Mouse (Mus musculus) left cerebral cortex, postnatal 14 days (tissue): ENCODE results near the gene Neurod2. TPM values are rescaled to one million over a fixed set of nuclear protein-coding genes. Genes with fewer than 3 reads are reported as not detected.
A peak's percentile ranks its signal among the peaks of the same experiment; 100 is the strongest.

Experiments
- DNase-seq, 2 experiments: peaks; one replicate each; pipeline ENCODE4 v3.0.0; 2021 to 2022; ENCODE audit warnings: low spot score in 2 of 2, mixed read lengths in 1 of 2
- intact Hi-C: fragments of 180-260 bp; cut with DNase I; formaldehyde crosslinking; loops from one replicate; pipeline ENCODE4 v1.15.1; 2025
- total RNA-seq, 2 experiments: library from RNA; stranded (reverse); gene quantifications; 2 replicates each; pipeline ENCODE4 v1.2.3; 2021

Neurod2 gene
- total RNA-seq, 2 experiments from 2014 or later: 65.9 to 67.1 TPM

DNA sequence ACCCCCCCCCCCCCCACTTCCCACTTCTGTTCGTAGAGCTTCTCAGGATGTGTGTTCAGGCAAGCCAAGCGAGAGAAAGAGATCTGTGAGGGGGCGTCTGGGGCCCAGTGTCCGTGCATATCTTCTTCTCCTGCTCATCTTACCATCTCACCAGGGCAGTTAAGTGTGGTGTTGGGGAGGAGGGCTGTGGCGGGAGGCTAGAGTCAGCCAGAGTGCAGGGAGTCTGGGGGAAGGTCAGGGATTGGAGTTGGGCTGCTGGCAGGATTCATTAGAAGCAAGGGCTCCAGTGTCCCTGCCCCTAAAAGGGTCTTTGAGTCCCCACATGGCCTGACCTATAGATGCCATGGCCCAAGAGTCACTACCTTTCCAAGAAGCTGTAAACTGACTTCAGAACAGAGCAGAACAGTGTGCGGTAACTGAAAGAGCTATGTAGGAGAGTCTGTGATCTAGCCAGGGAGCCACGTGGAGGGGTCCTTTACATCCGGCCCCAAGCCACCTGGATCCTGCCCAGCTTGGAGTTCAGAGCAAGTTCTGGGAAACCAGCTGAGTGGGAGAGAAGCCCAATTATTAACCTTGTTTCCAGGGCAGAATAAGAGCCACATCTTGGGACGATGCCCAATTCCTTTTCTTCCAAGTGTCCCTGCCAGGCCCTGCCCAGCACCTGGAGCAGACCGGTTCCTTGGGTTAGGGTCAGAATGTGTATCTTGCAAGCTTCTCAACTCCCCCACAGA is 6.1 kb downstream of the Neurod2 start:
- DNase-seq: peak in 1 of 2 experiments; percentile 7
- intact Hi-C loops: no loop called here

DNA sequence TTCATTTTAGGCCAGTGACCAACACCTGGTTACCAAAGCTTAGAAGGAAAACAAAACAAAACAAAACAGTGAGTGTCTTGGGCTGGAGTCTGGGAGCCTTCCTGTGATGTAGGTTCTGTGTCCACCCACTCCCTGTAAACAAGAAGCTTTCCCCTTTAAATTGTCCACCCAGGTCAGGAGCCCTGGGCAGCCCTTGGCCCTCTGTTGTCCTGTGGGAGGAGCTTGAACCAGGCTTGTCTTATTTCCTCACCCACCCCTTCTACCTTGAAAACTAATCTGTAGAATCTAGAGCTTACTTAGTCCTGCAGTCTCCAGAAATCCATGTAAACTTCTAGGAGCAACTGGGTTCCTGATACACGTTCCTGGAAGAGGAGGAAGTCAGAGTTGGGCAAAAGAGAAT is 7.3 kb downstream of the Neurod2 start:
- intact Hi-C loops: no loop called here
- DNase-seq: no peak

DNA sequence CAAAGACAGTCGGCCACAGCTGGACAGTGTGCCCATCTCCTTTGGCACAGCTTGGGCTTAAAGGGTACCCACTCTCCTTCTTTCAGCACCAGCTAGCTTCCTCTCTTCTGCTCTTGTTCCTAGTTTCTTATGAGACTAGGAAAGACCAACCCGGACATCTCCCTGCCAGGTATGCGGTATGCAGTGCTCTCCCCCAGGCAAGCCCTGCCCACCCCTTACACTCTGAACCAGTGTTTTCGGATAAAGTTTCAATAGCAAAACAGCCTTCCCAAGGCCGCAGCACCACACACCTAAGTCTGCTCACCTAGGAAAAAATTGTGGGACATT is 7.8 kb downstream of the Neurod2 start:
- no peak for DNase-seq
- intact Hi-C loops: no loop called here

DNA sequence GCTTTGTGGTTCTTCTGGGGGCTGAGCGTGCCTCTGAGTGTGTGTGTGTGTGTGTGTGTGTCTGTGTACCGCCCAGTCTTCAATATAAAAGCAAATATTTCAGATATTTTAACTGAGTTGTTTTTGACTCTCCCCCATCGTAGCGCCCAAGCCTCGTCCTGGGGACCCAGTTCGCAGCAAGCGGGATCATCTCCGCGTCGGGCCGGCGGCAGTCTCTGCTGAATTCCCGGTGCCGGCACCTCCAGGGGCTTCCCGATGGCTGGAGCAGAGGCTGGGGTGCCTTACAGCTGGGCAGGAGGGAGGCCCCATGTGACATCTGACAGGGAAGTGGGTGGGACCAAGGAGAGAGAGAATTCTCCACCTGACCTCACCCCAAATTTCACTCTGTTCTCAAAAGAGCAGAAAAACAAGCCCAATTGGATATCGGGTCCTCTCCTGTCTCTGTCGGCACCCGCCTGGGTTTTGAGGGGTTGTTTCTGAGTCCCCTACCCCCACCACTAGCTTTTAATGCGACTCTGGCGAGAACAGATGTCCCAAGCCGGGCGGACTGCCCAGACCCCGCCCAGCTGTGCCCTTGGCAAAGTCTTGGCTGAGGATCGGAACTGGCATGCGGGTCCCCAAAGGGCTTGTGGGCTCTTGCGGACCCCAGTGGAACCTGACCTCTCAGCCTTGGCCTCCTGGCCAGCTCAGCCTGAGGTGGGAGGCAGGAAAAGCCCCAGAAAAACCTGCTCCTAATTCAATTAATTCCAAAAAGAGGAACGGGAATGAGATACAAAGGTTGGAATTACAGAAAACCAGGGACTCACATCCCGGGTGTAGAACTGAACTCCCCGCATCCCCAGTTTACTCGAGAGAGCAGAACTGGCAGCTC is 8.4 kb downstream of the Neurod2 start:
- intact Hi-C loops: no loop called here
- no peak for DNase-seq

DNA sequence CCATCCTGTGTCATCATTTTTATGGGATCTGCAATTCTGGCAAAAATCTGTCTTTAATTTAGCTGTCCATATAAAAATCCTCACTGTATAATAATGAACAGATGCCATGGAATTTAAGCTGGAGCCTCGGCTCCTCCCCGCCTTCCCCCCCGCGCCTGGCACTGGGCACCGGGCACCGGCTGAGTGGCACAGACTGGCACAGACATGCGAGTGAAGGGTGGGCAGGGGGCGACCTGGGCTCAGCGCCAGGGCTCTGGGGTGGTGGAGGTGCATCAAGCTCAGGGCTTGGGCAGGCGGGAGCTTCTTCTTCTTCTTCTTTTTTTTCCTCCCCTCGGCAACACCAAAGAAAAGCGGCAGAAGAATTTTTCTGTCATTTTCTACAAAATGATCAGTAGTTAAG is 9.1 kb downstream of the Neurod2 start:
- intact Hi-C loops: no loop called here
- DNase-seq: peak in 1 of 2 experiments; percentile 14

DNA sequence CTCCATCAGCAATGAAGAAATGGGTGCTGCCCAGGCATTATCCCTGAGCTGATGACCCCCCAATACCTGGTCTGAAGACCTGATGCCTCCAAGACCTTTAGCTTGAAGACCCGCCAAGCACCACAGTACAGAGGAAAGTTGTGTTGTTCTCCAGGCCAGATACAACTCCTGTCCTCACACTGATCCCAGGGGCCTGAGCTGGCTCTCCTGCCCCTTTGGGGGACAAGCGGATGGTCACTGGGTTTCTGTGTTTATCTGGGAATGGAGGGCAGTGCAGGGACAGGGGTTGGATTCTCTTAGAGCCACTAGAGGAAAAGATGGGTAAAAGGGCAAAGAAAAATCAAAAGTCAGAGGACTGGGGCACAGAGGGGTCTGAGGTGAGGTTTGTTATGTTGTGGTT is 9.5 kb downstream of the Neurod2 start:
- intact Hi-C loops: no loop called here
- DNase-seq: no peak

DNA sequence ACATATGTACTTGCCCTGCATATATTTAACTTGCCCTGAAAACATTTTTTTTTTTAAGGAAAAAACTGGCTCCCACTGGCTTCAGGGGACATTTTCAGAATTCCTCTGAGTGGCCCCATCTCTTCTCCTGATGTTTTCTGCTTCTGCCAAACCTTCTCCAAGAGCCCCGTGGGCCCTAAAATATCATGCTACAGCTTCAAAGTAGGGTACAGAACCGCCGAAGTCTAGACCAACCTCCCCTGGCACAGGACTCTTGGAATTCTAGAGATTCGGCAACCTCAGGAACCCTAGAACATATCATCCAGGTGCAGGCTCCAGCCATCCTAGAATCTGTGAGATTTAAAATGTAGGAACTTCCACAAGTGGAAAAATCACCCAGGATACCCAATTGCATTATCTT is 9.9 kb downstream of the Neurod2 start:
- intact Hi-C loops: no loop called here

DNA sequence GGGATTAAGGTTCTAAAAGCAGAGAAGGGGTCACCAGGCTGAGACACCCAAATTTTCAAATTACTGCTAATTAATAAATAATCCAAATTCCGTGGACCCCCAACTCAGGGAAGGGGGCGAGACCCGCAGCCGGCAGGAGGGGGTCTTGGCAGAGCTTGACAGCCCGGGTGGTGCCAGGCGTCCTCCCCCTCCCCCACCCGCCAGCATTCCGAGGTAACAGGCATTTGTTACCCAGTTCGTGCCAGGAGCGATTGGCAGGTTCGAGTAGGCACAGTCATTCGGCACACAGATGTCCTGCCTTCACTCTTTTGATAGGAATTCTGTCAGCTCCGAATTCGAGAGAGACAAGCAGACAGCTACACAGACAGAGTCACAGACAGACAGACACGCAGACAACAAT is 10.3 kb downstream of the Neurod2 start:
- intact Hi-C loops: no loop called here
- DNase-seq: peak in 1 of 2 experiments; percentile 18

More for the DNA sequence above, 9.9 kb downstream of the Neurod2 start:
- no peak for DNase-seq

DNA sequence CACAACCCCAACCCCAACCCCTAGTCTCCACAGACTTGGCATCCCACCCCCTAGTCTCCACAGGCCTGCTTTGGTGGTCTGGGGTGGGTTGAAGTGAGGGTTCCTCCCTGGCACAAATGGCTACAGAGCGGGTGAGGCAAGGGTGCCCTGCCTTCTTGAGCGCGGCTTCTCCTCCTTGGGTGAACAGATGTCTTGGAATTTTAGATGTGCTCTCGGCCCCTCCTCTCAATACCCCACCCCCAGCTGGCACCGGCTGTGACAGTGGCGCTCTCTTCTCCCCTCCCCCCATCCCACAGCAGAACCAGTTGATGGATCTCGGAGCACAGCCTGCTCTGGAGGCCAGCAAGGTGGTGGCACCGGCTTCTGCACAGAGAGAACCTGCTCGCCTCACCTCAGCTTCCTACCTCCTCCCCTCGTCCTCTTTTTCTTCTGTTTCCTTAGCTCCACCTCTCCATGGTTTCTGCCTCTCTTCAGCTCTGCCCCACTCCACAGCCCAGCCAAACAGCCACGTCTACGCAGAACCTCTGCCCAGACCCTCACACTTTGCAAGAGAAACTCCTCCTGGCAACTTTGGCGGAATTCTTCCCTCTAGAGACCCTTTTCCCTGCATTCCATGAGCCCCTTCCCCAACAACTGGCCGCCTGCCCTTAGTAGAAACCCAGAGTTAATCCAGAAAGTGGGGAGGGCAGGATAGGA is 10.9 kb downstream of the Neurod2 start:
- intact Hi-C loops: no loop called here
- DNase-seq: peak in 1 of 2 experiments; percentile 6

DNA sequence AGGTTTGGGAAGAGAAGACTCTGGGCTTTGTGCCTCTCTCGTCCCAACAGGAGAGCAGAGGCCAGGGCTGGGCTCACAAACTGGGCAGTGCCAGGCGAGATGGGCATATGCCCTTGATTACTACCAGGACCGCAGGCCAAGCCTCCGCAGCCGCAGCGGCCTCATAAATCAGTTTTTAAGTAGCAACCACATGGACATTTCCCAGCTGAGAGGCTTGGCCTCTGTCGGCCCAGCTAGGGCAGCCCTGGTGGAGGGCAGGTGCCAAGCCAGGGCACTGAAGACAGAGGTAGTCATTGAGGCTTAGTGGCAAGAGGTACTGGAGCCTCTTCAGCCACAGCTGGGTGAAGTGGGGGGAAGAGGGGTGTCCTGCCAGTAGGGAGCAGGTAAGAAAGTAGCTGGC is 12.0 kb downstream of the Neurod2 start:
- intact Hi-C loops: no loop called here
- no peak for DNase-seq

DNA sequence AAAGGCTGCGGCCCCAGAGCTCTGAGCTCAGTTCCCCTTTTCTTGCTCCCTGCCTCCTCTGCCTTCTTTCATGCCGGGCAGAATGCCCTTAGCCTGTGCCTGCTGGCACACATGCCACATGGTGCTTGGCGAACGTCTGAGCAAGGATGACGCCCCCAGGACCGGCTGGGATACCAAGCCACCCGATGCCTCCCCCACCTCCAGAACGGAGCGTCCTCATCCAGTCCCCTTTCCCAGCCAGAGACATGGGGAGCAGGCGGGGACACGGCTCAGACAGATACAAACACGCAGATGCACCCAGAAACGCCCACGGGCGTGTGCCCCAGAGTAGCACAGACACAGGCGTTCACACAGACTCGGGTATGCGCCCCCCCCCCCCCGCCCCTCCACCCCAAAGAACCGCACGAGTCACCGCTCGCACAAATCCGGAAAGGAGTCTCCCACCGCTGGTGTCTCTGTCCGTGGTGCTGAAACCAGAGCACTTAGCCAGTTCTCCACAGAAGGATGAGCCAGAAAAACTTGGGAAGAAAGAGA is 15.6 kb downstream of the Neurod2 start:
- intact Hi-C loops: no loop called here
- DNase-seq: peak; percentile 45 to 83

DNA sequence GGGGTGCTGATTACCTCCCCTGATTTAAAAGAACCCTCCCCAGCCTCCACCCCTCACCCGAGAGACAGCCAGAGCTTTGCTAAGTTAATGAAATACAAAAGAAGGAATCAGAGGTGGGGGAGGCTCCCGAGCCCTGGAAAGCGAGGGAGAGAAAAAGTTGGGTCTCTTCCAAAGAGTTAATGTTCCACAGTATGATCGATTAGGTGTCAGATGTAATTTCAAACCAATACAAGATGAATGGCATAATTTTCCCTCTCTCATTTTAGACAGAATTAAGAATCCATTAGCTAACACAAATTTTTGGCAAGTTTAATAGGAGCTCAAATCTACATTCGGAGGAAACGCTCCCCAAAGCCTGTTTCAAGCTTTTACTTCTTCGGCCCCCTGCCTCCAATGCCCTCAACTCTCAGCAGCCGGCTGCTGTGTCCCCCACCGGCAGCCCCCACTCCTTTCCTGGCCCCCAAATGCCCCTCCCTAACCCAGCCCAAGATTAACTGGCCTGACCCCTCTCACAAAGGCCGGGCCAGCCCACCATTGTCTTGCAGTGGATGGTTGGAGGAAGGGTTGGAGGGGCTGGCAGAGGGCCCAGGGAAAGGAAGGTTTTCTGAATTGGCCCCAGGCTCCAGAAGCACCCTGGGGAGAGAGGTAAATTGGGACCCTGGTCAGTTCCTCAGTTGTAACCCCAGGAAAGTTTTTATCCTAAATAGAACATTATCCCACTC is 30.8 kb downstream of the Neurod2 start:
- no peak for DNase-seq

DNA sequence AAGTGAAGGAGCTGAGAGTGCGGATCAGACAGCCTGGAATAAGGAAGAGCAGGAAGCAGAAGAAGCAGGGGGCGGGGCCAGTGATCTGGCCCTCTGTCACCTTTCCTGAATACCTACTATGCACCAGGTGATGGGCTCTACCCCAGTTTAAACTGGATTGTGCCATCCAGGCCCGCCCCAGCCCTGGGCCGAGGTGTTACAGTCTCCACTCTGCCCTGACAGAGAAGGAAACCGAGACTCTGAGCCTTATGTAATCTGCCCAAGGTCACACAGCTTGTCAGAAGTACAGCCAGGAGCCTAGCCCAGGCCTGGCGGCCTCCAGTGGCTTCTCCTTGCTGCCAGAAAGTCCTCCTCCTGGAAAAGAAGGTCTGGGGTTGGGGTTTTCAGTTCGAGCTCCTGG is 31.7 kb downstream of the Neurod2 start:
- intact Hi-C loops: loop anchor here (2.0 kb wide), 1 partner anchor 33 kb away; no protein-coding TSS in a partner anchor
- no peak for DNase-seq

More for the DNA sequence above, 30.8 kb downstream of the Neurod2 start:
- intact Hi-C loops: no loop called here

DNA sequence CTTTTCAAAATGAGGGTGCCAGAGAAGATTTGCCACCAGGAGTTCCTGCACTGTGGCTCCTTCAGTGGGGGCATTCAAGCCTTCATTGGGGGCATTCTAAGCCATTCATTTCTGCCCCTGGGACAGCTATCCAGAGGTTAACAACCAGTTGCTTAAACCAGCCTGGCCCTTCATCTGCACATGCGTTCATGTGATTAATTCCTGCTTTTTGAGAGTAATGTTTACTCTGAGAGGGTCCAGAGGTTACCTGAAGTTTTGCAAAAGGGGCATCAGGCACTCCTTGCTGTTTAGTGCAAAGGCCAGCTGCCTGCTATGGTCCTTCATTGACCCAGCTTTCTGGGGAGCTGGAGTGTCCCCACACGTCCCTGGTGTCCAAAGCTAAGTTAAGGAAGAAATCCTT is 32.5 kb downstream of the Neurod2 start:
- intact Hi-C loops: loop anchor here (1.0 to 2.0 kb wide), 2 partner anchors 32 to 38 kb away; no protein-coding TSS in a partner anchor
- DNase-seq: no peak

DNA sequence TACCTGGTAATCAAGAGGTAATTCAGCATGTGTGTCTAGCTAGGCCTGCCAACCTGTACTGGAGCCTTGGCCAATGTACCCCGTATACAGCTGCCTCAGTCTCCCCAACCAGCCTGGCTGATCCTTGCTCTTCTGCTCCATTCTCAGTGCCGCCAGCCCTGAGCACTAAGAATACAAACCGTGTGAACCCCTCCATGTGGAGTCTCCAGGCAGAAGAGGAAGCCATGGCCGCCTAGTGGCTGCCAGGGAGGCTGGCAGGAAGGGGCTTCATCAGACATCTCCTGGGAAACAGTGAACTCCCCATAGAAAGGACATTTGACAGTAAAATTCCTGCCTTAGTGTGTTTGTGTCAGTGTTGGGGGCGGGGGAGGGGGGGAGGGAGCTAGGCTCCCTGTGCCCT is 33.2 kb downstream of the Neurod2 start:
- intact Hi-C loops: loop anchor here (1.0 to 2.0 kb wide), 2 partner anchors 31 to 39 kb away; no protein-coding TSS in a partner anchor

DNA sequence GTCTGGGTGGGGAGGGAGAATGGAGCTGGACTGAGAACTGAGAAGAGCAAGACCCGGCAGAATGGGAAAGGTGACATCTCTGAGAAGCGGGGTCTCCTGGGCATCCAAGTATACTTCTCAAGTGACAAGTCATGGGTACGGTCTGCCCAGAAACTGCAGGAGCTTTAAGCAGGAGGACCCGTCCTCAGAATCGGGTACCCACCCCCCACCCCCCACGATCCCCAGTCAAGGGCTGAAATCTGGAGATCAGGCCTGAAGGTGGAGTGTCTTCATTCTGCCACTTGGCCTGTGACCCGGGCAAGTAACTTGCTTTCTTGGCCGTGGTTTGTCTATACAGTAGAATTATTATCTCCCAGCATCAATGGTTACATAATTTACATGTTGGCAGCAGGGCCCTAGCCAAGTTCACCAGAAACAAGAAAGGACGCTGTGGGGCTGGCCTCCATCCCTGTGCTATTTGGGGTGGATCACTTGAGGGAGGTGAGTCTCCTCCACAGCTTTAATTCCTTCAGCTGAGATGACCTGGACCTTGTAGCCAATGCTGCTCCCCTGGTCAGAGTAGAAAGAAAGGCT is 34.3 kb downstream of the Neurod2 start:
- intact Hi-C loops: loop anchor here (2.0 kb wide), 1 partner anchor 24 kb away; no protein-coding TSS in a partner anchor
- DNase-seq: no peak

More for the DNA sequence above, 33.2 kb downstream of the Neurod2 start:
- DNase-seq: peak; percentile 68 to 80

DNA sequence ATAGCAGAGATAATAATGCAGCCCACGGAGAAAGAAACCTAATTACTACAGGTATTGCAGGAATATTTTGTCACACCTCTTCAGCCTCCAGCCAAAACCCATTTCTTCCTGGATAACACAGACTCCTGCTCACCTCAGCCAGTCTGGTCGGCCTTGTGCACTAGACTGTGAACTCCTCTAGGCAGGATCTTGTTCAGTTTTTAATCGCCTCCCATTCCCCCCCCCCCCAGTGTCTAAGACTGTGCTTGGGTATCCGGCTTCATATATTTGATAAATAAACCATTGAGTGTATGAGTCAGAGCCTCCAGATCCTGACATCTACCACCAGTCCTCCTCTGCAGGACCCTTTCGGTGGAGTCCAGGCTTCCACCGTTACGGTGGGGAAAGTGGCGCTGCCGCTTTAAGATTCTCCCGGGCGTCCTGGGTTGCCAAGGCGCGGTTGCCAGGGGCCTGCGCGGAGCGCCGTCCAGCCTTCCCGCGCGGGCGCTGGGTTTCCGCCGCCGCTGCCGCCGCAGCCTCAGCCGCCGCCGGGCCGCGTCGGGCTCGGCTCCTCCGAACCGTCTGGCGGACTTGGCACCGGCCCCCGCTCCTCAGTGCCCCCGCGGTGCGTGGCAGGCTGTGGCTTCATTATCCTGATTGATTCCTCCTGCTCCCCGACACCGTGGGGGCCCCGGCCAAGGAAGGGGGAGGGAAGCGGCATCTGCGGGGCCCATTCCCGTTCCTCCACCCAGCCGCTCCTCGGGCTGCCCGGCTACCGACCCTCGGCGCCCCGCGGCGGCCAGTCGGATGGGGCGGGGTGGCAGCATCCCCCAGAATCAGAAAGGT is 35.0 kb downstream of the Neurod2 start:
- DNase-seq: peak; percentile 65 to 83
- intact Hi-C loops: loop anchor here (2.0 kb wide), 1 partner anchor 24 kb away; no protein-coding TSS in a partner anchor

DNA sequence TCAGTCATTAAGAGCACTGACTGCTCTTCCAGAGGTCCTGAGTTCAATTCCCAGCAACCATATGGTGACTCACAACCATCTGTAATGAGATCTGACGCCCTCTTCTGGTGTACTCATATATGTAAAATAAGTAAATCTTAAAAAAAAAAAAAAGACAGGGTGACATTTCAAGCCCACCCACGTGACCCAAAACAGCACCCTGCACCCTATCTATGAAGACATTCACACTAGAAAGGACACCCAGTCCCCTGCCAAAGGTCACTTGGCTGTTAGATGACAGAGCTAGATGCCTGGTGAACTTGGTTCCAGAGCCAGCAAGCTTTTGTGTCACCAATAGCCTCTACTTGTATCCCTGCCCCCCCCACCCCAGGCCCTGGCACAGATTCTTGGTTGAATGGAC is 36.4 kb downstream of the Neurod2 start:
- intact Hi-C loops: no loop called here
- no peak for DNase-seq
